Mouse (Mus musculus) ES-Bruce4 (cell line): Measurements from ENCODE around the gene Zdhhc4.

ENCODE experiments used
- CTCF ChIP-seq: IDR thresholded peaks from one replicate; pipeline ENCODE4 v1.8.1; 2011; ENCODE audit warnings: low read depth, low read length
- EP300 ChIP-seq: IDR thresholded peaks from 2 replicates; pipeline ENCODE4 v1.6.1; 2011; ENCODE audit warnings: low read depth, low read length; ENCODE audit not compliant: insufficient read depth

DNA sequence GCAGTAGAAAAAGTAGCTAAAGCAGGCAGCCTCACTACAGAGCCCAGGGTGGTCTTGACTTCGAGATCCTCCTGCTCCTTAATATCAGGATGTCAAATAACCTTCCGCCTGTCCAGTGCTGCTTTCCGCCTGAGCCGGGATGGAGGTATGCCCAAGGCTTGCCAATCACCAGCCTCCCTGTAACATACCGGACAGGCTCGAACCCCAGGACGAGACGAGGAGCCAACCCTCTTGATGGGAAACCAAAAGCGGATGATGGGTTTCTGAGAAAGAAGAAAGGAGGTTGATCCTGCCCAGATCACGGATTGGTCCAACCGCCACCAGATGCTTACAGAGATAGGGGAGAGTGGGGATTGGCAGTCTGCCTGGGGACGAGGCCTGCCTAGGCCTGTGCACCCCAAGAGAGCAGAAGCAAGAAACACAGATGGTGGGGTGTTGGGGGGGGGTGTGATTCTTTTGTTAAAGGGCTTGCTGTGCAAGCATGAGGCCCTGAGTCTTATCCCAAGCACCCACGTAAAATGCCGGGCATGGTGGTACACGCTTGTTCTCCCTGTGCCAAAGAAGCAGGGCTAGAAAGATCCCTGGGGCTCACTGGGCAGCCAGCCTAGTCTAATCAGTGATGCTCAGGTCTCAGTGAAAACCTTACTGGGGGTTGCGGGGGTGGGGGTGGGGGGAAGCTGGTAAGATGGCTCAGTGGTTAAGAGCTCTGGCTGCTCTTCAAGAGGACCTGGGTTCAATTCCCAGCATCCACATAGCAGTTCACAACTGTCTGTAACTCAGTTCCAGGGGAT, 56.3 kb downstream of the Zdhhc4 start:
- no peak for TF ChIP-seq EP300
- no peak for TF ChIP-seq CTCF
